Mouse (Mus musculus) adrenal gland (tissue): ENCODE results near the gene Uba52.
"Not testable (repeated sequence)": the region's sequence is repeated elsewhere in the genome, so short reads cannot be mapped to it uniquely, and the experiment has no call there.

Experiments used
- intact Hi-C: fragments of 180-260 bp; cut with DNase I; formaldehyde crosslinking; loops from one replicate; pipeline ENCODE4 v1.15.1; 2025

Uba52 gene

GRCm38 (mm10) chr8:70535701-70536100, 25.1 kb upstream of the Uba52 start:
- intact Hi-C loops = no loop called here

- intact Hi-C loops = no loop called here
These were observed 24.6 kb upstream of the Uba52 start for GRCm38 (mm10) chr8:70535221-70535620.

- intact Hi-C loops = no loop called here
These were observed 23.7 kb upstream of the Uba52 start for GRCm38 (mm10) chr8:70534281-70534680.

GRCm38 (mm10) chr8:70530314-70530713, 19.7 kb upstream of the Uba52 start:
- intact Hi-C loops = no loop called here

GRCm38 (mm10) chr8:70529741-70530161, 19.1 kb upstream of the Uba52 start:
- intact Hi-C loops = no loop called here

GRCm38 (mm10) chr8:70529299-70529698, 18.7 kb upstream of the Uba52 start:
- intact Hi-C loops = no loop called here

- intact Hi-C loops = no loop called here
These were observed 17.7 kb upstream of the Uba52 start for GRCm38 (mm10) chr8:70528182-70528797.

GRCm38 (mm10) chr8:70527512-70528181, 17.0 kb upstream of the Uba52 start, which contains the start of the genes Fkbp8 and Kxd1:
Fkbp8 (plus strand) TSS chr8:70527724.
Kxd1 (minus strand) TSS chr8:70527956.
- intact Hi-C loops = no loop called here

- intact Hi-C loops = no loop called here
These were observed 16.5 kb upstream of the Uba52 start for GRCm38 (mm10) chr8:70527111-70527511.

GRCm38 (mm10) chr8:70522592-70523403, 12.2 kb upstream of the Uba52 start:
- intact Hi-C loops = no loop called here

GRCm38 (mm10) chr8:70519606-70520005, 9.0 kb upstream of the Uba52 start:
- intact Hi-C loops = no loop called here

GRCm38 (mm10) chr8:70519043-70519442, 8.4 kb upstream of the Uba52 start:
- intact Hi-C loops = no loop called here

GRCm38 (mm10) chr8:70517940-70518643, 7.5 kb upstream of the Uba52 start:
- intact Hi-C loops = no loop called here

- intact Hi-C loops = no loop called here
These were observed 2.8 kb upstream of the Uba52 start for GRCm38 (mm10) chr8:70513441-70513840.

GRCm38 (mm10) chr8:70512253-70512903, 1.8 kb upstream of the Uba52 start:
- intact Hi-C loops = no loop called here

- intact Hi-C loops = no loop called here
These were observed 1.2 kb upstream of the Uba52 start for GRCm38 (mm10) chr8:70511770-70512169.

- intact Hi-C loops = not testable (repeated sequence)
These were observed 573 bp upstream of the Uba52 start for GRCm38 (mm10) chr8:70511174-70511573.

GRCm38 (mm10) chr8:70509281-70509952, 1.2 kb downstream of the Uba52 start:
- intact Hi-C loops = no loop called here

GRCm38 (mm10) chr8:70507027-70507393, 3.6 kb downstream of the Uba52 start:
- intact Hi-C loops = no loop called here

- intact Hi-C loops = no loop called here
These were observed 4.1 kb downstream of the Uba52 start, which contains the start of gene Rex1bd for GRCm38 (mm10) chr8:70506328-70507026. Rex1bd (minus strand) TSS chr8:70506752.
